8 mouse cellular contexts compared by ENCODE assay signal in the genomic region with DNA sequence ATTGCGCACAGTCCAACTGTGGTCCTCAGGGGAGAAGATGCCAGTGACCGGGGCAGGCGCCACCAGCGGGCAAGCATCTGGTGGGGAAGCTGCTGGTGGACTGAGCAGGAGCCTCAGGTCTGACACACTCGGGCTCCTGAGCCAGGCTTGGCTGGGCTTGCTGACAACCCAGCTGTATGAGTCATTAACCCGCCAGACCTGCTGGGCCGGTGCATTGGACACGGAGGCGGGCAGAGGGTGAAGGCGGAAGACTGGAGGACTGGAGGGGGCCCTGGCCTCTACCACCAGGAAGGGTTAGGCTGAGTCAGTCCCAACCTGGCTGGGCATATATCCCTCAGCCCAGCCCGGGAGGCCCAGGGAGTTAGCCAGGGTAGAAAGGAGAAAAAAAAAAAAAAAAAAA. TPM values are rescaled to one million over a fixed set of nuclear protein-coding genes. Genes with fewer than 3 reads are reported as not detected.
DNase-seq lines count a peak whose midpoint lies in the region; ATAC-seq and TF ChIP-seq lines count a peak whose summit lies in the region.

Gene Arhgef10l, minus strand, starts transcription at position 253 of the 400 bp plus-strand sequence.

- H3K27ac ChIP-seq in lung, embryonic 14.5 days (ENCODE audit: low read depth): 0 out of 2 replicates have a peak within 1 kb of the TSS, but pooled peaks have one; percentile 7
- peak within 1 kb of the TSS; percentile 81 for H3K27ac ChIP-seq in stomach, postnatal 0 days (replicated peaks)

- peak; percentile 72 for TF ChIP-seq EP300 in stomach, postnatal 0 days (optimal IDR thresholded peaks at IDR 0.05)

- H3K4me2 ChIP-seq in lung, embryonic 14.5 days: no peak within 1 kb of the TSS
- H3K4me2 ChIP-seq in stomach, postnatal 0 days (replicated peaks; ENCODE audit: low read depth): peak within 1 kb of the TSS; percentile 43

- intact Hi-C loops in gastrocnemius, postnatal 36 days (cut with DNase I): no loop called here

- H3K9me3 ChIP-seq in lung, embryonic 14.5 days (ENCODE audit: low read depth, low read length): no peaks in the 10 kb centered on the region
- H3K9me3 ChIP-seq in stomach, postnatal 0 days (ENCODE audit: control insufficient read depth, low read length): no peaks in the 10 kb centered on the region

- H3K9ac ChIP-seq in lung, embryonic 14.5 days: no peak within 1 kb of the TSS
- H3K9ac ChIP-seq in stomach, postnatal 0 days (ENCODE audit: low read length): 0 out of 2 replicates have a peak within 1 kb of the TSS, but pooled peaks have one; percentile 4

- DNase-seq in heart, adult 8-10 months (ENCODE audit: low spot score): no peak
- DNase-seq in heart, adult 11 months: no peak
- peak; percentile 52 for DNase-seq in cerebellum, adult 8-10 months
- DNase-seq in gastrocnemius, postnatal 36 days: no peak
- peak; percentile 67 to 74 for DNase-seq in kidney, adult 8-10 months
- DNase-seq in lung, embryonic 14.5 days: peak; percentile 74
- DNase-seq in stomach, postnatal 0 days (ENCODE audit: low spot score): peak; percentile 95
- DNase-seq in embryo, embryonic 10.5 days (ENCODE audit: low spot score): no peak

- H3K4me1 ChIP-seq in lung, embryonic 14.5 days (ENCODE audit: insufficient read depth): peaks cover 8% of the 10 kb centered on the region
- peaks cover 3% of the 10 kb centered on the region; the same call in 1 of the 2 replicates for H3K4me1 ChIP-seq in stomach, postnatal 0 days (replicated peaks; ENCODE audit: control insufficient read depth, insufficient read depth)

- no peaks in the 10 kb centered on the region for H3K36me3 ChIP-seq in lung, embryonic 14.5 days (ENCODE audit: insufficient read depth)
- H3K36me3 ChIP-seq in stomach, postnatal 0 days (ENCODE audit: control insufficient read depth, insufficient read depth, low read length): no peaks in the 10 kb centered on the region

- WGBS in lung, embryonic 14.5 days: 54% methylated on average over 11 of the region's 11 CpGs
- 45% methylated on average over 11 of the region's 11 CpGs for WGBS in stomach, postnatal 0 days

- ATAC-seq in lung, embryonic 14.5 days (ENCODE audit: insufficient read depth): peak; percentile 57
- peak; percentile 93 for ATAC-seq in stomach, postnatal 0 days (ENCODE audit: low FRiP score, low TSS enrichment)

- no peaks in the 10 kb centered on the region for H3K27me3 ChIP-seq in lung, embryonic 14.5 days (ENCODE audit: insufficient read depth, low read length)
- no peaks in the 10 kb centered on the region for H3K27me3 ChIP-seq in stomach, postnatal 0 days (ENCODE audit: control insufficient read depth, insufficient read depth, low read length)

- H3K4me3 ChIP-seq in lung, embryonic 14.5 days (ENCODE audit: low read depth, low read length): no peak within 1 kb of the TSS
- peak within 1 kb of the TSS; percentile 23; the same call in 1 of the 2 replicates for H3K4me3 ChIP-seq in stomach, postnatal 0 days (ENCODE audit: low read depth, low read length)

- TF ChIP-seq CTCF in lung, embryonic 14.5 days (IDR thresholded peaks at IDR 0.05; ENCODE audit: low read depth): no peak
- no peak for TF ChIP-seq CTCF in stomach, postnatal 0 days (IDR thresholded peaks at IDR 0.05; ENCODE audit: low read depth)

RNA-seq across cellular contexts. Expression of gene Arhgef10l, which starts in this region (rescaled TPM):
- 10 to 100 TPM; 59.6 to 80.5 (median 71.9) TPM for total RNA-seq in heart, adult 8-10 months (2022)
- total RNA-seq in gastrocnemius, postnatal 36 days (2021): 10 to 100 TPM; 39.0 to 49.9 TPM
- 13.5 and 16.1 TPM in 2 replicates for polyA plus RNA-seq in lung, embryonic 14.5 days (2014; fragmentation: Nextera tagmentation; extraction: Ambion mirVana)
- polyA plus RNA-seq in stomach, postnatal 0 days (2015; fragmentation: Nextera tagmentation; extraction: Ambion mirVana): 11.3 and 12.7 TPM in 2 replicates

Comparison
In these comparisons a context has a peak if more than half of its experiments do, and no peak if none do; other contexts are left out.
1. DNase-seq: peak in cerebellum, adult 8-10 months (single experiment), kidney, adult 8-10 months (2 of 2), lung, embryonic 14.5 days (single experiment) and stomach, postnatal 0 days (single experiment); none in heart, adult 8-10 months (single experiment), heart, adult 11 months (single experiment), gastrocnemius, postnatal 36 days (0 of 2) and embryo, embryonic 10.5 days (single experiment).